Mouse (Mus musculus): ENCODE measurements at regions not wholly inside any gene's neighbourhood (a gene's known extent, or its start where the extent isn't known, plus 50 kb on each side); places are given as distances from the start of the nearest gene placed in this dataset.
A peak's percentile ranks its signal among the peaks of the same experiment; 100 is the strongest.

GRCm38 (mm10) chr15:56436131-56436530 is 1041.3 kb downstream of the Slc22a22 start:
- no peak for DNase-seq (ENCODE audit: low spot score in 2 of 2)

- DNase-seq (ENCODE audit: low spot score in 2 of 2): no peak
Observed at GRCm38 (mm10) chr15:56425986-56426385, 1051.4 kb downstream of the Slc22a22 start.

GRCm38 (mm10) chr15:56420681-56421080 is 1056.7 kb downstream of the Slc22a22 start:
- DNase-seq (ENCODE audit: low spot score in 2 of 2): no peak

GRCm38 (mm10) chr15:56391982-56392381 is 1085.4 kb downstream of the Slc22a22 start:
- DNase-seq (ENCODE audit: low spot score in 2 of 2): no peak

GRCm38 (mm10) chr15:56378511-56378910 is 1098.9 kb downstream of the Slc22a22 start:
- DNase-seq (ENCODE audit: low spot score in 2 of 2): no peak

GRCm38 (mm10) chr15:56350903-56351302 is 1126.5 kb downstream of the Slc22a22 start:
- no peak for DNase-seq (ENCODE audit: low spot score in 2 of 2)

GRCm38 (mm10) chr15:56346111-56346510 is 1131.3 kb downstream of the Slc22a22 start:
- DNase-seq (ENCODE audit: low spot score in 2 of 2): no peak

GRCm38 (mm10) chr15:56344973-56345372 is 1132.5 kb downstream of the Slc22a22 start:
- DNase-seq (ENCODE audit: low spot score in 2 of 2): no peak

- no peak for DNase-seq (ENCODE audit: low spot score in 2 of 2)
Observed at GRCm38 (mm10) chr15:56344304-56344932, 1133.0 kb downstream of the Slc22a22 start.

- DNase-seq (ENCODE audit: low spot score in 2 of 2): no peak
Observed at GRCm38 (mm10) chr15:56337879-56338278, 1139.5 kb downstream of the Slc22a22 start.

- DNase-seq (ENCODE audit: low spot score in 2 of 2): peak; percentile 15 to 25
Observed at GRCm38 (mm10) chr15:56336449-56336848, 1141.0 kb downstream of the Slc22a22 start.

- no peak for DNase-seq (ENCODE audit: low spot score in 2 of 2)
Observed at GRCm38 (mm10) chr15:56335011-56335410, 1142.4 kb downstream of the Slc22a22 start.

GRCm38 (mm10) chr15:56320501-56320900 is 1156.9 kb downstream of the Slc22a22 start:
- DNase-seq (ENCODE audit: low spot score in 2 of 2): no peak

GRCm38 (mm10) chr15:56294910-56295438 is 1182.5 kb downstream of the Slc22a22 start:
- DNase-seq (ENCODE audit: low spot score in 2 of 2): no peak

GRCm38 (mm10) chr15:56278622-56279301 is 1198.7 kb downstream of the Slc22a22 start:
- DNase-seq (ENCODE audit: low spot score in 2 of 2): peak in 1 of 2 experiments; percentile 32

GRCm38 (mm10) chr15:56278006-56278405 is 1199.4 kb downstream of the Slc22a22 start:
- DNase-seq (ENCODE audit: low spot score in 2 of 2): no peak

- DNase-seq (ENCODE audit: low spot score in 2 of 2): no peak
Observed at GRCm38 (mm10) chr15:56248731-56249130, 1228.7 kb downstream of the Slc22a22 start.

GRCm38 (mm10) chr15:56244004-56244735 is 1233.3 kb downstream of the Slc22a22 start:
- DNase-seq (ENCODE audit: low spot score in 2 of 2): no peak

- DNase-seq (ENCODE audit: low spot score in 2 of 2): no peak
Observed at GRCm38 (mm10) chr15:56202552-56202951, 1274.9 kb downstream of the Slc22a22 start.

GRCm38 (mm10) chr15:56199336-56199735 is 1278.1 kb downstream of the Slc22a22 start:
- no peak for DNase-seq (ENCODE audit: low spot score in 2 of 2)

GRCm38 (mm10) chr15:56197425-56198201 is 1279.8 kb downstream of the Slc22a22 start:
- no peak for DNase-seq (ENCODE audit: low spot score in 2 of 2)
